Mouse (Mus musculus) liver, adult 2 months (tissue): ENCODE measurements around the gene Fbxl21.

Source experiments
- CTCF ChIP-seq: fragments of 200-500 bp; IDR thresholded peaks from 2 replicates; pipeline ENCODE4 v1.5.1; 2011; ENCODE audit warnings: low read depth, low read length, control low read depth
- POLR2A ChIP-seq: fragments of 200-500 bp; IDR thresholded peaks from 2 replicates; pipeline ENCODE4 v1.6.1; 2011; ENCODE audit warnings: low read length, control low read depth; ENCODE audit not compliant: insufficient read depth; ENCODE audit errors: extremely low read depth

DNA sequence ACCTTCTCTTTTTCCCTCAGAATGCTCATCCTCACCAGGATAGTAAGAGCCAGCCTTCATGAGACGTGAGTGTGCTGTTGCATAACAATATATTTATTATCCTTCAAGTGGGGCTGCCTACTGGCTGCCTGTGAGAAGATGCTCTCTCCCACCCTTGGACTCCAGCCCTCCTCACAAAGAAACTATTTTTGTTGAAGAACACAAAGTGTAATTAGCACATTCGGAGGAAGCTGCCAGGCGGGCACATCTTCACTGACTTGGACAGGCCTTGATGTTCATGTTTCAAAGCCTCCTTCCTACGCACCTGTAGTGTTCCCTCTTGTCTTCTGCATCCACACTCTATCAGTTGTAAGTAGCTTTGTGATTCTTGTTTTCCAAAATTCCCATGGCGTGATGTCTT lies 58.2 kb downstream of the Fbxl21 start:
- TF ChIP-seq CTCF (no peak), POLR2A (no peak)
